Mouse (Mus musculus): ENCODE measurements at regions not wholly inside any gene's neighbourhood (a gene's known extent, or its start where the extent isn't known, plus 50 kb on each side); places are given as distances from the start of the nearest gene placed in this dataset.

DNA sequence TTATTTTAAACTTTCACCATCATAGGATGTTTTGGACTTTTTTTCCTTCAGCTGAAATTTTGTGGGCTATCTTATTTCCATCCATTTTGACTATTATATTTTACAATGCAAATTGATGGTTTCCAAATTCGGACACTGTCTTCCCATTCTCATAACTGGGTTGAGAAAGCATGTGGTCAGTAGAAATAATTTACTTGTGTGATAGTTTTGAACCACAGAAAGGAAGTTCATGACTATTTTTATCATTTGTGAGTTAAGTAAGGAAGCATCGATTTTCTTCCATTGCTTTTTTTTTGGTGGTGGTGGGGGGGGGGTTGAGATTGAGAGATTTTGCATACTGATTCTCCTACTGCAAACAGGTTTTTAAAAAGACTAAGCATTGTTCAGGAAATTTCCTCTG, 874.4 kb downstream of the Gsdmc2 start:
- no peaks in the 10 kb centered on the region for H3K27me3 ChIP-seq (ENCODE audit: control insufficient read depth, insufficient read depth, low read length)
- no peaks in the 10 kb centered on the region for H3K36me3 ChIP-seq (replicated peaks; ENCODE audit: control insufficient read depth, insufficient read depth, low read depth, low read length)
- ATAC-seq (replicated peaks; ENCODE audit: insufficient number of reproducible peaks, low FRiP score, low TSS enrichment, low read depth) = no peak
- no peak overlapping the region for H3K9ac ChIP-seq (replicated peaks; ENCODE audit: low read length)
- no peak overlapping the region for H3K4me3 ChIP-seq (ENCODE audit: low read depth, low read length)
- no peaks in the 10 kb centered on the region for H3K4me1 ChIP-seq (ENCODE audit: control insufficient read depth, insufficient read depth, low read length)
- WGBS = 90% methylated on average over 2 of the region's 2 CpGs
- H3K9me3 ChIP-seq (replicated peaks; ENCODE audit: control insufficient read depth, low read length) = no peaks in the 10 kb centered on the region
- no peak for DNase-seq (ENCODE audit: low spot score)
- no peak overlapping the region for H3K27ac ChIP-seq (replicated peaks; ENCODE audit: low read depth, low read length)
- H3K4me2 ChIP-seq (ENCODE audit: low read depth, low read length) = no peak overlapping the region

DNA sequence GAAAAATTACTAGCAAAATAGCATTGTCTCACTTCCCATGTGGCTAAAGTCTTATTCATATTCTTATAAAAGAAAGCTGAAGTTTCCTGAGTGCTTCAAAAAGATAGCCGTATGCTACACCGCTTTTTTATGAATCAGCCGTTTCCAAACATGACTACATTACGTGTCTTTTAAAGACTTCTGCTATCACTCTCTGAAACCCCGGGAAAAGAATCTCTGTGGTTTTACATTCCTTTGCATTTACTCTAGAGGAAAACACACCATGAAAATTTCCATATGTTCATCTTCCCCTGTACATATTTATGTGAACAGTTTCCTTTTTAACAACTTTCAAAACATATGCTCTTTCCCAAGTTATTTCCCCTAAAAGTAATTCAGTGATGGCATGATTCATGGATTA, 882.3 kb downstream of the Gsdmc2 start:
- Histone ChIP-seq H3K36me3 (replicated peaks; ENCODE audit: control insufficient read depth, insufficient read depth, low read depth, low read length) (no peaks in the 10 kb centered on the region), H3K9ac (replicated peaks; ENCODE audit: low read length) (no peak overlapping the region), H3K27me3 (ENCODE audit: control insufficient read depth, insufficient read depth, low read length) (no peaks in the 10 kb centered on the region), H3K9me3 (replicated peaks; ENCODE audit: control insufficient read depth, low read length) (no peaks in the 10 kb centered on the region), H3K4me2 (ENCODE audit: low read depth, low read length) (no peak overlapping the region), H3K4me3 (ENCODE audit: low read depth, low read length) (no peak overlapping the region), H3K4me1 (ENCODE audit: control insufficient read depth, insufficient read depth, low read length) (no peaks in the 10 kb centered on the region), H3K27ac (replicated peaks; ENCODE audit: low read depth, low read length) (no peak overlapping the region)
- ATAC-seq (replicated peaks; ENCODE audit: insufficient number of reproducible peaks, low FRiP score, low TSS enrichment, low read depth) (no peak), DNase-seq (ENCODE audit: low spot score) (no peak)
- 80% methylated on average over 5 of the region's 5 CpGs for WGBS

DNA sequence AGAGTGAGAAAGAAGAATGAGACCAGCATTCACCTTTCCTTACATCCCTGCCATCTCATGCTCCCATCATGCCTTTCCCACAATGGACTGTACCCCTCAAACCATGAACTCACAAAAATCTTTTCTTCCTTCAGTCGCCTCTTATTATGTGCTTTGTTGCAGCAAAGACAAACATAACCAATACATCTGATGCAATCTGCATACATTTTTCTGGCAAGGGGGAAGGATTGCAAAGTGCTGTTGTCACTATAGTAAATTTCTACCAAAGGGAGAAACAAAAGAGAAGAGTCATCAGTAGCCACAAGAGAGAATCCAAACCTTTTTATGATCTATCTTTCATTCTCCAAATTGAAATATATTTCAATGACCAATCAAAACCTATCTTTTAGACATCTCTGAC, 884.4 kb downstream of the Gsdmc2 start:
- Histone ChIP-seq H3K27ac (replicated peaks; ENCODE audit: low read depth, low read length) (no peak overlapping the region), H3K4me1 (ENCODE audit: control insufficient read depth, insufficient read depth, low read length) (no peaks in the 10 kb centered on the region), H3K36me3 (replicated peaks; ENCODE audit: control insufficient read depth, insufficient read depth, low read depth, low read length) (no peaks in the 10 kb centered on the region), H3K4me3 (ENCODE audit: low read depth, low read length) (no peak overlapping the region), H3K9me3 (replicated peaks; ENCODE audit: control insufficient read depth, low read length) (no peaks in the 10 kb centered on the region), H3K9ac (replicated peaks; ENCODE audit: low read length) (no peak overlapping the region), H3K4me2 (ENCODE audit: low read depth, low read length) (no peak overlapping the region), H3K27me3 (ENCODE audit: control insufficient read depth, insufficient read depth, low read length) (no peaks in the 10 kb centered on the region)
- DNase-seq (ENCODE audit: low spot score) (no peak), ATAC-seq (replicated peaks; ENCODE audit: insufficient number of reproducible peaks, low FRiP score, low TSS enrichment, low read depth) (no peak)
- 83% methylated on average over 1 of the region's 1 CpGs for WGBS

DNA sequence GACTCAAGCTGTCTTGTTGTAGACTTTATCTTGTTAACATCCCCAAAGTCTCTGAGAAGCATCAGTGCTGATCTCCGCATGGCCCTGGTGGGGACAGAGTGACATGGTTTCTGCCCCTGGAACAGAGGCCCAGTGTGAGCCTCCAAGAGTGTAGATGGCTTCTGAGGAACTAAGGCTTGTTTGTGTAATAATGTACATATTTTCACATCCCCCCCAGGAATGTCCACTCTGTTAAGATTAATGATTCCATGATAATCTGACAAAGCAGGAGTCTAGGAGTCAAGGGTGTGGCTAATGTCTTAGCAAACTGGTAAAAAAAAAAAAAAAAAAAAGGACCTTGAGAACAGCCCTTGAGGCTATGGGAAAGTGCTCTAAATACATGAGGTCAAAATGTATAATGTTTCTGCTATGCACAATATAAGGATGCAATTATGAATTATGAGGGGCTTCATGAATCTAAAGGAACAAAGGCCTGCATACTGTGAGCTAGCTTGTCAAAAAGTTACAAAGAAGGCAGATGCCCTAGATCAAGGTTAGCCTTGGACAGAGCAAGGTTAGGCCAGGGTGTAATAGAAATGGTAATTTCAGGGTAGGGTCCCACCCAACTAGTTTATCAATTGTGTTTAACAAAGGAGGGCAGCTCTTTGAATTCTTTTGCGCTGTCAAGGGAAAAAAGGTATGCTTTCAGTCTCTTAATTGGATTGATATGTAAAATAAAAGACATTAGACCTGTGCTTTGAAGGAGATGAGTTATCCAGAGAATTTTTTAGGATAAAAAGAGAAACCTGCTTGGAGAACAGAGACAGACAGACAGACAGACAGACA, 886.3 kb downstream of the Gsdmc2 start:
- Histone ChIP-seq H3K4me3 (ENCODE audit: low read depth, low read length) (no peak overlapping the region), H3K27me3 (ENCODE audit: control insufficient read depth, insufficient read depth, low read length) (no peaks in the 10 kb centered on the region), H3K27ac (replicated peaks; ENCODE audit: low read depth, low read length) (no peak overlapping the region), H3K9me3 (replicated peaks; ENCODE audit: control insufficient read depth, low read length) (no peaks in the 10 kb centered on the region), H3K9ac (replicated peaks; ENCODE audit: low read length) (no peak overlapping the region), H3K4me2 (ENCODE audit: low read depth, low read length) (no peak overlapping the region), H3K36me3 (replicated peaks; ENCODE audit: control insufficient read depth, insufficient read depth, low read depth, low read length) (no peaks in the 10 kb centered on the region), H3K4me1 (ENCODE audit: control insufficient read depth, insufficient read depth, low read length) (no peaks in the 10 kb centered on the region)
- ATAC-seq (replicated peaks; ENCODE audit: insufficient number of reproducible peaks, low FRiP score, low TSS enrichment, low read depth) = no peak
- no peak for DNase-seq (ENCODE audit: low spot score)
- 85% methylated on average over 2 of the region's 2 CpGs for WGBS

DNA sequence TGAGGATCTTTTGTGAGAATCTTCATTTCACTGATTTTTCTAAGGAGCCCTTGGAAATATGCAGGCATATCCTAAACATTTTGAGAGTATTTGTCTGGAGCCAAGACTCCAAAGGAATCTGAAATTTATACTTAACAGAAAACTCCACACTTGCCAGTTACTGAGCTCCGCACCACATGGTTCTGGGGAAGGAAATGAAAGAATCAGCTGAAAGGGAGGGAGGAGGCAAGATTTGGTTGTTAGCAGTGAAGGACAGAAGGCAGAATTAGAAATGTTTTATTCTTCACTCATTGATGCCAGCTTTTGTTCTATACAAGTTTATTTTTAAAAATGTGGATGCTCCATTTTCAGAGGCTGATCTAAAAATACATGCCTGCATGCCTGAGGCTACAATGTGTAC, 890.1 kb downstream of the Gsdmc2 start:
- H3K4me1 ChIP-seq (ENCODE audit: control insufficient read depth, insufficient read depth, low read length) = no peaks in the 10 kb centered on the region
- no peaks in the 10 kb centered on the region for H3K9me3 ChIP-seq (replicated peaks; ENCODE audit: control insufficient read depth, low read length)
- H3K36me3 ChIP-seq (replicated peaks; ENCODE audit: control insufficient read depth, insufficient read depth, low read depth, low read length) = no peaks in the 10 kb centered on the region
- H3K4me2 ChIP-seq (ENCODE audit: low read depth, low read length) = no peak overlapping the region
- H3K9ac ChIP-seq (replicated peaks; ENCODE audit: low read length) = no peak overlapping the region
- H3K27ac ChIP-seq (replicated peaks; ENCODE audit: low read depth, low read length) = no peak overlapping the region
- ATAC-seq (replicated peaks; ENCODE audit: insufficient number of reproducible peaks, low FRiP score, low TSS enrichment, low read depth) = no peak
- no peaks in the 10 kb centered on the region for H3K27me3 ChIP-seq (ENCODE audit: control insufficient read depth, insufficient read depth, low read length)
- WGBS = 89% methylated on average over 1 of the region's 1 CpGs
- DNase-seq (ENCODE audit: low spot score) = no peak
- no peak overlapping the region for H3K4me3 ChIP-seq (ENCODE audit: low read depth, low read length)

DNA sequence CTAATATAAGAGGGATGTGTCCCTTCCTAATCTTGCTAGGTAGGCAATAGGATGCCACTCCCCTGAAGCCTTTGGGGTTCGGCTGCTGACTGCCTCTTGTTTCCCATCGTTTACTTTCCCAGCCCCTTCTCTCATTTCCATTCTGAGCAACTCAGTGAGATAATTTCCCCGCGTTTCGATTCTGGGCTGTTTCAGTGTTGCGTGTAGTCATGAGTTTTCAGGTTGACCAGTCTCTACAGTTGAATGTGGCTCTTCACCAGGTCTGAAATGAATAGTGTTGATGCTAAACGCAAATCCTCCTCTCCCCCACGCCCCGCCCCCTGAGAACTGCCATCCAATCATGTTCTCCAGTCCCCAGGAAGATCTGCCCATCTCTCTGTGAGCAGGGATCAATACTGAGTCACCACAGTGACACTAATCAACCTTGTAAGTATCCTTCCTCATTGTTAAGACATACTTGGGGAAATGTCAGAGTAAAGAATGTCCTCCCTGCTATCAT, 890.6 kb downstream of the Gsdmc2 start:
- WGBS = 73% methylated on average over 9 of the region's 9 CpGs
- Histone ChIP-seq H3K9me3 (replicated peaks; ENCODE audit: control insufficient read depth, low read length) (no peaks in the 10 kb centered on the region), H3K4me2 (ENCODE audit: low read depth, low read length) (no peak overlapping the region), H3K36me3 (replicated peaks; ENCODE audit: control insufficient read depth, insufficient read depth, low read depth, low read length) (no peaks in the 10 kb centered on the region), H3K27ac (replicated peaks; ENCODE audit: low read depth, low read length) (no peak overlapping the region), H3K9ac (replicated peaks; ENCODE audit: low read length) (no peak overlapping the region), H3K4me1 (ENCODE audit: control insufficient read depth, insufficient read depth, low read length) (no peaks in the 10 kb centered on the region), H3K27me3 (ENCODE audit: control insufficient read depth, insufficient read depth, low read length) (no peaks in the 10 kb centered on the region), H3K4me3 (ENCODE audit: low read depth, low read length) (no peak overlapping the region)
- ATAC-seq (replicated peaks; ENCODE audit: insufficient number of reproducible peaks, low FRiP score, low TSS enrichment, low read depth) (no peak), DNase-seq (ENCODE audit: low spot score) (no peak)

DNA sequence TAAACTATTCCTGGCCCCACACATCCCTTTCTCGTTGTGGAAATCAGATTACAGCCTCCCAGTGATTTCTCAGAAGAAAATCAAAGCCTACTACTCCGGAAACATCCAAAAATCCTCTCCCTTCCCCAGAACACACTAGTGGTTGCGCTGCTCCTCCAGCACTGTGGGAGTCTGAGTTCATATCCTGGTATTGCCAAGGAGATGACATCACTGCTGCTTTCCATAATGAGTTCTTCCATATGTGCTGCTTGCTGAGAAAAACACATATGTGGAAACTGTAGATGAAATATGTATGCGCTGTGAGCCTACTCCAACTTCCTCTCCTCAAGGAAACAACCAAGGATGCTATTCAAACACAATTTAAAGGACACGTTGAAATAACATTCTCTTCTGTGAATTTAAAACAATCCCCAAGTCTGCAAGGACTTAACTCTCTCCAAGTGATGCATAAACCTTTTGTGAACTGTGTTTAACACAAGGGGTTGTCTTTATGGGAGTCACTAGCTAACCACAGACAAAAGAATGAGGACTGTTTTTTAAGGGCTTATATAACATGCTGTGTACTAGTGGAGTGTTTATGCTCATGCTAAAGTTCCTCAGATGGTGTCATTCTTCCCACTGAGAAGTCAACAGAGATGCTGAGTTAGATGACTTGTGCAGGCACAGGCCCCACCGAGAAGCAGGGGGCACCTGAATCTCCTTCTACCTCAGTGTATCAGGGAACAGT, 891.6 kb downstream of the Gsdmc2 start:
- ATAC-seq (replicated peaks; ENCODE audit: insufficient number of reproducible peaks, low FRiP score, low TSS enrichment, low read depth) = no peak
- peak; percentile 23 for DNase-seq (ENCODE audit: low spot score)
- Histone ChIP-seq H3K4me2 (ENCODE audit: low read depth, low read length) (no peak overlapping the region), H3K9ac (replicated peaks; ENCODE audit: low read length) (no peak overlapping the region), H3K27ac (replicated peaks; ENCODE audit: low read depth, low read length) (no peak overlapping the region), H3K4me3 (ENCODE audit: low read depth, low read length) (no peak overlapping the region), H3K27me3 (ENCODE audit: control insufficient read depth, insufficient read depth, low read length) (no peaks in the 10 kb centered on the region), H3K9me3 (replicated peaks; ENCODE audit: control insufficient read depth, low read length) (no peaks in the 10 kb centered on the region), H3K4me1 (ENCODE audit: control insufficient read depth, insufficient read depth, low read length) (no peaks in the 10 kb centered on the region), H3K36me3 (replicated peaks; ENCODE audit: control insufficient read depth, insufficient read depth, low read depth, low read length) (no peaks in the 10 kb centered on the region)
- WGBS = 60% methylated on average over 6 of the region's 6 CpGs

Measured in embryonic facial prominence, embryonic 11.5 days (tissue).